25 mouse cellular contexts compared by ENCODE assay signal in genomic region chr8:6225194-6225593, GRCm38 (mm10).
A peak's percentile ranks its signal among the peaks of the same experiment; 100 is the strongest.
DNase-seq lines count a peak whose midpoint lies in the region; ATAC-seq and TF ChIP-seq lines count a peak whose summit lies in the region.
"Had no signal": no experiment of that assay in that cellular context is flagged by ENCODE, and none has a peak within 500 bp of the region (broad histone marks: within the 10 kb centered on the region; RNA-seq: fewer than 3 reads in every experiment).

No protein-coding gene starts in this region.

- H3K9me3 ChIP-seq in lung, embryonic 14.5 days (ENCODE audit: low read depth, low read length), result no peaks in the 10 kb centered on the region
- no peaks in the 10 kb centered on the region for H3K9me3 ChIP-seq in midbrain, postnatal 0 days (ENCODE audit: low read length)
- H3K9me3 ChIP-seq in midbrain, embryonic 14.5 days (ENCODE audit: control insufficient read depth, low read length), result no peaks in the 10 kb centered on the region
- no peaks in the 10 kb centered on the region for H3K9me3 ChIP-seq in stomach, embryonic 15.5 days
- no peaks in the 10 kb centered on the region for H3K9me3 ChIP-seq in liver, embryonic 11.5 days (ENCODE audit: control insufficient read depth, low read length)
- H3K9me3 ChIP-seq: embryonic facial prominence, embryonic 10.5 days; embryonic facial prominence, embryonic 12.5 days; forebrain, embryonic 13.5 days; forebrain, embryonic 15.5 days; G1E had no signal

- H3K27ac ChIP-seq in lung, embryonic 14.5 days (ENCODE audit: low read depth), result no peak overlapping the region
- H3K27ac ChIP-seq in midbrain, postnatal 0 days (ENCODE audit: low read depth, low read length), result no peak overlapping the region
- no peak overlapping the region for H3K27ac ChIP-seq in midbrain, embryonic 14.5 days (replicated peaks; ENCODE audit: low read depth, low read length)
- H3K27ac ChIP-seq in stomach, embryonic 15.5 days, result no peak overlapping the region
- H3K27ac ChIP-seq in liver, embryonic 11.5 days (ENCODE audit: low read depth, low read length), result no peak overlapping the region
- H3K27ac ChIP-seq: embryonic facial prominence, embryonic 10.5 days; embryonic facial prominence, embryonic 12.5 days; forebrain, embryonic 13.5 days; forebrain, embryonic 15.5 days had no signal

- TF ChIP-seq POLR2A in brain, embryonic 14.5 days (IDR thresholded peaks at IDR 0.05; ENCODE audit: borderline replicate concordance, extremely low read depth, insufficient read depth, insufficient read length, poor library complexity, severe bottlenecking), result no peak

- 67% methylated on average over 1 of the region's 1 CpGs for WGBS in lung, embryonic 14.5 days
- 86% methylated on average over 1 of the region's 1 CpGs for WGBS in midbrain, postnatal 0 days
- 90% methylated on average over 1 of the region's 1 CpGs for WGBS in midbrain, embryonic 14.5 days
- WGBS in stomach, embryonic 15.5 days, result 51% methylated on average over 1 of the region's 1 CpGs
- WGBS in liver, embryonic 11.5 days, result 74% methylated on average over 1 of the region's 1 CpGs

- DNase-seq in lung, embryonic 14.5 days, result peak; percentile 37
- DNase-seq in lung, postnatal 10 days, result no peak
- DNase-seq in midbrain, postnatal 0 days (ENCODE audit: low spot score), result peak; percentile 3
- DNase-seq in midbrain, embryonic 14.5 days, result no peak
- DNase-seq in brain, embryonic 14.5 days (ENCODE audit: low read depth), result peak; percentile 32
- DNase-seq in liver, embryonic 11.5 days (ENCODE audit: low spot score), result no peak
- DNase-seq: adrenal gland, adult 2 months; adrenal gland, postnatal 10 days; adrenal gland, postnatal 25 days; cerebellum, adult 11-12 months; cerebellum, adult 2 months; cerebellum, adult 9-10 months; cerebellum, postnatal 10 days; cerebellum, postnatal 25 days; forebrain, postnatal 0 days had no signal

- H3K4me2 ChIP-seq in lung, embryonic 14.5 days, result no peak overlapping the region
- H3K4me2 ChIP-seq in midbrain, postnatal 0 days (ENCODE audit: low read depth, low read length, poor library complexity, severe bottlenecking), result no peak overlapping the region
- no peak overlapping the region for H3K4me2 ChIP-seq in midbrain, embryonic 14.5 days (ENCODE audit: low read length)
- no peak overlapping the region for H3K4me2 ChIP-seq in stomach, embryonic 15.5 days
- H3K4me2 ChIP-seq in liver, embryonic 11.5 days, result no peak overlapping the region
- H3K4me2 ChIP-seq: embryonic facial prominence, embryonic 12.5 days; forebrain, embryonic 13.5 days; forebrain, embryonic 15.5 days had no signal

- no peaks in the 10 kb centered on the region for H3K4me1 ChIP-seq in lung, embryonic 14.5 days (ENCODE audit: insufficient read depth)
- no peaks in the 10 kb centered on the region for H3K4me1 ChIP-seq in midbrain, postnatal 0 days (ENCODE audit: insufficient read depth, low read length)
- no peaks in the 10 kb centered on the region for H3K4me1 ChIP-seq in midbrain, embryonic 14.5 days (ENCODE audit: control insufficient read depth, insufficient read depth, low read length)
- H3K4me1 ChIP-seq in stomach, embryonic 15.5 days, result no peaks in the 10 kb centered on the region
- no peaks in the 10 kb centered on the region for H3K4me1 ChIP-seq in liver, embryonic 11.5 days (replicated peaks; ENCODE audit: control insufficient read depth, insufficient read depth, low read length)
- H3K4me1 ChIP-seq: embryonic facial prominence, embryonic 10.5 days; embryonic facial prominence, embryonic 12.5 days; forebrain, embryonic 13.5 days had no signal

- peak; percentile 78; the same call in 1 of the 2 replicates for ATAC-seq in lung, embryonic 14.5 days (ENCODE audit: insufficient read depth)
- no peak for ATAC-seq in midbrain, postnatal 0 days (ENCODE audit: low FRiP score)
- ATAC-seq in midbrain, embryonic 14.5 days (ENCODE audit: low FRiP score, low TSS enrichment), result no peak
- ATAC-seq in stomach, embryonic 15.5 days (ENCODE audit: insufficient read depth, low FRiP score, low read depth), result peak; percentile 66; the same call in 1 of the 2 replicates
- no peak for ATAC-seq in liver, embryonic 11.5 days (replicated peaks; ENCODE audit: low FRiP score)
- ATAC-seq in CD4-positive, CD25-positive, alpha-beta regulatory T cell, adult 4 months, result no peak
- ATAC-seq: activated CD4-positive, CD25-positive, alpha-beta regulatory T cell, adult 4 months; forebrain, embryonic 13.5 days; forebrain, embryonic 15.5 days; forebrain, postnatal 0 days; Patski had no signal

- no peak for TF ChIP-seq CTCF in lung, embryonic 14.5 days (IDR thresholded peaks at IDR 0.05; ENCODE audit: low read depth)
- no peak for TF ChIP-seq CTCF in midbrain, postnatal 0 days (IDR thresholded peaks at IDR 0.05)
- TF ChIP-seq CTCF in brain, embryonic 14.5 days (IDR thresholded peaks at IDR 0.05; ENCODE audit: borderline replicate concordance, extremely low read depth, insufficient read depth, insufficient read length), result no peak

- no peaks in the 10 kb centered on the region for H3K36me3 ChIP-seq in lung, embryonic 14.5 days (ENCODE audit: insufficient read depth)
- H3K36me3 ChIP-seq in midbrain, postnatal 0 days (ENCODE audit: insufficient read depth, low read length), result no peaks in the 10 kb centered on the region
- H3K36me3 ChIP-seq in midbrain, embryonic 14.5 days (ENCODE audit: control insufficient read depth, insufficient read depth, low read length), result no peaks in the 10 kb centered on the region
- no peaks in the 10 kb centered on the region for H3K36me3 ChIP-seq in stomach, embryonic 15.5 days
- H3K36me3 ChIP-seq in liver, embryonic 11.5 days (ENCODE audit: control insufficient read depth, insufficient read depth, low read length), result no peaks in the 10 kb centered on the region
- H3K36me3 ChIP-seq: embryonic facial prominence, embryonic 10.5 days; embryonic facial prominence, embryonic 12.5 days; forebrain, embryonic 15.5 days; G1E had no signal

- H3K27me3 ChIP-seq in lung, embryonic 14.5 days (ENCODE audit: insufficient read depth, low read length), result no peaks in the 10 kb centered on the region
- no peaks in the 10 kb centered on the region for H3K27me3 ChIP-seq in midbrain, postnatal 0 days (ENCODE audit: insufficient read depth, low read length)
- H3K27me3 ChIP-seq in midbrain, embryonic 14.5 days (ENCODE audit: control insufficient read depth, insufficient read depth, low read length), result no peaks in the 10 kb centered on the region
- no peaks in the 10 kb centered on the region for H3K27me3 ChIP-seq in stomach, embryonic 15.5 days (replicated peaks)
- H3K27me3 ChIP-seq in liver, embryonic 11.5 days (replicated peaks; ENCODE audit: control insufficient read depth, insufficient read depth, low read length), result no peaks in the 10 kb centered on the region
- H3K27me3 ChIP-seq: CH12.LX; embryonic facial prominence, embryonic 12.5 days; forebrain, embryonic 13.5 days; forebrain, embryonic 15.5 days; Patski had no signal

- H3K4me3 ChIP-seq in lung, embryonic 14.5 days (ENCODE audit: low read depth, low read length), result no peak overlapping the region
- no peak overlapping the region for H3K4me3 ChIP-seq in midbrain, postnatal 0 days (ENCODE audit: low read depth, low read length)
- no peak overlapping the region for H3K4me3 ChIP-seq in midbrain, embryonic 14.5 days (replicated peaks; ENCODE audit: low read depth, low read length)
- H3K4me3 ChIP-seq in stomach, embryonic 15.5 days (replicated peaks), result no peak overlapping the region
- H3K4me3 ChIP-seq in liver, embryonic 11.5 days (ENCODE audit: low read depth, low read length), result no peak overlapping the region
- H3K4me3 ChIP-seq: embryonic facial prominence, embryonic 10.5 days; embryonic facial prominence, embryonic 12.5 days; forebrain, embryonic 13.5 days; forebrain, embryonic 15.5 days had no signal

- no peak overlapping the region for H3K9ac ChIP-seq in lung, embryonic 14.5 days
- H3K9ac ChIP-seq in midbrain, postnatal 0 days (replicated peaks; ENCODE audit: low read length, poor library complexity, severe bottlenecking), result no peak overlapping the region
- no peak overlapping the region for H3K9ac ChIP-seq in midbrain, embryonic 14.5 days (replicated peaks; ENCODE audit: low read length)
- H3K9ac ChIP-seq in stomach, embryonic 15.5 days, result no peak overlapping the region
- H3K9ac ChIP-seq in liver, embryonic 11.5 days (ENCODE audit: low read depth, low read length), result no peak overlapping the region
- H3K9ac ChIP-seq: embryonic facial prominence, embryonic 12.5 days; forebrain, embryonic 13.5 days; forebrain, embryonic 15.5 days; forebrain, postnatal 0 days had no signal

Comparison
In these comparisons a context has a peak if more than half of its experiments do, and no peak if none do; other contexts are left out.
1. DNase-seq: peak in lung, embryonic 14.5 days (single experiment), midbrain, postnatal 0 days (single experiment) and brain, embryonic 14.5 days (single experiment); none in lung, postnatal 10 days (single experiment), midbrain, embryonic 14.5 days (single experiment) and liver, embryonic 11.5 days (single experiment).
2. ATAC-seq: peak in lung, embryonic 14.5 days (single experiment) and stomach, embryonic 15.5 days (single experiment); none in midbrain, postnatal 0 days (single experiment), midbrain, embryonic 14.5 days (single experiment), liver, embryonic 11.5 days (single experiment) and CD4-positive, CD25-positive, alpha-beta regulatory T cell, adult 4 months (single experiment).